ENCODE assay signal across 8 mouse cellular contexts in genomic region chr3:36475532-36476087, GRCm38 (mm10). TPM values are rescaled to one million over a fixed set of nuclear protein-coding genes. Genes with fewer than 3 reads are reported as not detected.
A peak's percentile ranks its signal among the peaks of the same experiment; 100 is the strongest.
DNase-seq lines count a peak whose midpoint lies in the region; ATAC-seq and TF ChIP-seq lines count a peak whose summit lies in the region.

Gene Anxa5 (minus strand): TSS chr3:36475894.
Gene 1810062G17Rik (plus strand): TSS chr3:36475937.

- no peaks in the 10 kb centered on the region for H3K36me3 ChIP-seq in hindbrain, embryonic 13.5 days

- H3K4me2 ChIP-seq in hindbrain, embryonic 13.5 days = peak within 1 kb of the TSS; percentile 97

- in situ Hi-C loops in Patski (cut with MboI; ENCODE audit: low pct_unique_long_range_greater_than_20kb) = no loop called here

- DNase-seq in Patski (ENCODE audit: low read depth, low spot score) = peak; percentile 95
- peak; percentile 85 for DNase-seq in cerebellum, postnatal 14 days
- DNase-seq in frontal cortex, postnatal 14 days (ENCODE audit: low spot score in 2 of 2) = peak; percentile 81 to 87
- DNase-seq in layer of hippocampus, postnatal 25 days (ENCODE audit: extremely low spot score in 1 of 2, low spot score in 1 of 2) = peak; percentile 69 to 74
- DNase-seq in lung, postnatal 25 days (ENCODE audit: low spot score) = peak; percentile 99
- peak; percentile 97 for DNase-seq in retina, embryonic 14.5 days (ENCODE audit: low spot score)
- peak; percentile 93 for DNase-seq in thymus, postnatal 4 days

- no peak for TF ChIP-seq CTCF in Patski (IDR thresholded peaks at IDR 0.05)

- no peaks in the 10 kb centered on the region for H3K27me3 ChIP-seq in Patski
- H3K27me3 ChIP-seq in hindbrain, embryonic 13.5 days = peaks cover 6% of the 10 kb centered on the region; the same call in 1 of the 2 replicates

- peak; percentile 97 for ATAC-seq in Patski
- peak; percentile 96 for ATAC-seq in hindbrain, embryonic 13.5 days (ENCODE audit: low FRiP score)

- CTCF ChIA-PET in Patski (lab: Charles Lee) = interaction anchor here (1.0 to 8.3 kb wide), 4 partner anchors 9 to 29 kb away, joined by 3 to 100 read pairs (median 4); no protein-coding TSS in a partner anchor

- WGBS in hindbrain, embryonic 13.5 days = under 1% methylated on average over 32 of the region's 32 CpGs

- POLR2A ChIA-PET in Patski (lab: Charles Lee) = interaction anchor here (0.8 to 4.7 kb wide), 5 partner anchors 10 to 1257 kb away, joined by 3 to 32 read pairs (median 5); no protein-coding TSS in a partner anchor

- peak within 1 kb of the TSS; percentile 25; the same call in 1 of the 2 replicates for H3K27ac ChIP-seq in hindbrain, embryonic 13.5 days

- peak within 1 kb of the TSS; percentile 77 for H3K9ac ChIP-seq in hindbrain, embryonic 13.5 days

- H3K4me3 ChIP-seq in hindbrain, embryonic 13.5 days = peak within 1 kb of the TSS; percentile 63

- no peaks in the 10 kb centered on the region for H3K9me3 ChIP-seq in hindbrain, embryonic 13.5 days

- H3K4me1 ChIP-seq in hindbrain, embryonic 13.5 days (replicated peaks) = peaks cover 20% of the 10 kb centered on the region

RNA-seq across cellular contexts. Expression of gene Anxa5, which starts in this region (rescaled TPM):
- polyA plus RNA-seq in Patski (2021) = 987 TPM
- 85.5 and 88.8 TPM in 2 replicates for polyA plus RNA-seq in hindbrain, embryonic 13.5 days (2015; fragmentation: Nextera tagmentation; extraction: Ambion mirVana)
- 10 to 100 TPM; 54.5 to 59.8 TPM for total RNA-seq in layer of hippocampus, postnatal 25 days (2021)

RNA-seq across cellular contexts. Expression of gene 1810062G17Rik, which starts in this region (rescaled TPM):
- polyA plus RNA-seq in Patski (2021) = 1.2 TPM
- 0.30 TPM in 1 of 2 replicates, not detected in the other for polyA plus RNA-seq in hindbrain, embryonic 13.5 days (2015; fragmentation: Nextera tagmentation; extraction: Ambion mirVana)
- total RNA-seq in layer of hippocampus, postnatal 25 days (2021) = not detected

Comparison
In these comparisons a context has a peak if more than half of its experiments do, and no peak if none do; other contexts are left out.
1. Peak in every context shown above with its lines: DNase-seq, ATAC-seq, H3K4me3 ChIP-seq and H3K27ac ChIP-seq.
2. RNA of gene Anxa5 (polyA plus RNA-seq): 987 TPM in Patski (single experiment); 85.5 to 88.8 TPM in hindbrain, embryonic 13.5 days; every median in the first group is over 10 times any median in the second.